Mouse (Mus musculus) heart, postnatal 0 days (tissue): Measurements from ENCODE around the gene Mthfsd.

ENCODE experiments used
- CTCF ChIP-seq: IDR thresholded peaks from 2 replicates; pipeline ENCODE4 v1.5.1; 2016; ENCODE audit warnings: antibody characterized with exemption, control low read depth, low read depth
- EP300 ChIP-seq: IDR thresholded peaks from 2 replicates; pipeline ENCODE4 v1.6.1; 2016; ENCODE audit warnings: antibody characterized with exemption, low read depth

DNA sequence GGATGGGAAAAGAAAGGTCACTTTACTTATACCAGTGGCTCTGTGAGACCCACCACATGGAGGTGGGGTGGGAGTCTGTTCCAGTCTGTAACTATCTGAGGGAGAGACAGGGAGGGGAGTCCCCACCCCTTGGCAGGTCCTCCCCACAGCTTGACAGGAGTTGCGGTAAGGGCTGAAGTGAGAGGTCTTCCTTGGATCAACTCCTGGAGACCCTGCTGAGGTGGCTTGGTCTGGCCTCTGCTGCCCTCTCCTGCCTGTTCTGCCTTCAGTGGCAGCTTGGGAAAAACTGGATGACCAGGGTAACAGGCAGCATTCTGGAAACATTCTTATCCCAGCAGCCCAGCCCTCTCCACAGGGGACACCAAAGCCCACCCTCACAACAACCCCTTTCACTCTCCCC lies 17.5 kb downstream of the Mthfsd start:
- TF ChIP-seq CTCF (peak; percentile 48), EP300 (no peak)
